Mouse (Mus musculus) lung, adult 2 months (tissue): ENCODE measurements around the gene Pfpl. TPM values are rescaled to one million over a fixed set of nuclear protein-coding genes. Genes with fewer than 3 reads are reported as not detected.

Experiments
- DNase-seq: peaks from one replicate; pipeline ENCODE4 v3.0.0; 2022
- H3K4me1 ChIP-seq: fragments of 200-500 bp; 2 replicates; pipeline ENCODE4 v1.6.1; 2011; ENCODE audit warnings: low read length; ENCODE audit not compliant: control insufficient read depth, insufficient read depth
- H3K4me3 ChIP-seq: fragments of 200-500 bp; replicated peaks from 2 replicates; pipeline ENCODE3; 2011; ENCODE audit warnings: low read depth, mild to moderate bottlenecking, control low read depth, low read length; ENCODE audit errors: extremely low read depth
- CTCF ChIP-seq: fragments of 200-500 bp; IDR thresholded peaks from 2 replicates; pipeline ENCODE4 v1.5.1; 2011; ENCODE audit warnings: mild to moderate bottlenecking, low read length, control low read depth; ENCODE audit not compliant: insufficient read depth
- POLR2A ChIP-seq: fragments of 200-500 bp; IDR thresholded peaks from 2 replicates; pipeline ENCODE4 v1.6.1; 2011; ENCODE audit warnings: low read depth, mild to moderate bottlenecking, control low read depth, low read length, borderline replicate concordance; ENCODE audit errors: extremely low read depth
- WGBS: fragments of 180-500 bp; shearing (Covaris S2); methylation state at CpG from one replicate; pipeline ENCODE4 v1.1.7; 2018; 5-methylcytosine and 5-hydroxymethylcytosine counted together
- polyA plus RNA-seq: library from polyadenylated mRNA; depleted of rRNA; stranded (reverse); fragments of >200 nt; gene quantifications from 2 replicates; pipeline ENCODE4 v1.2.3, GENCODE M21; 2012

Pfpl gene
- polyA plus RNA-seq, 1 experiment: not detected

DNA sequence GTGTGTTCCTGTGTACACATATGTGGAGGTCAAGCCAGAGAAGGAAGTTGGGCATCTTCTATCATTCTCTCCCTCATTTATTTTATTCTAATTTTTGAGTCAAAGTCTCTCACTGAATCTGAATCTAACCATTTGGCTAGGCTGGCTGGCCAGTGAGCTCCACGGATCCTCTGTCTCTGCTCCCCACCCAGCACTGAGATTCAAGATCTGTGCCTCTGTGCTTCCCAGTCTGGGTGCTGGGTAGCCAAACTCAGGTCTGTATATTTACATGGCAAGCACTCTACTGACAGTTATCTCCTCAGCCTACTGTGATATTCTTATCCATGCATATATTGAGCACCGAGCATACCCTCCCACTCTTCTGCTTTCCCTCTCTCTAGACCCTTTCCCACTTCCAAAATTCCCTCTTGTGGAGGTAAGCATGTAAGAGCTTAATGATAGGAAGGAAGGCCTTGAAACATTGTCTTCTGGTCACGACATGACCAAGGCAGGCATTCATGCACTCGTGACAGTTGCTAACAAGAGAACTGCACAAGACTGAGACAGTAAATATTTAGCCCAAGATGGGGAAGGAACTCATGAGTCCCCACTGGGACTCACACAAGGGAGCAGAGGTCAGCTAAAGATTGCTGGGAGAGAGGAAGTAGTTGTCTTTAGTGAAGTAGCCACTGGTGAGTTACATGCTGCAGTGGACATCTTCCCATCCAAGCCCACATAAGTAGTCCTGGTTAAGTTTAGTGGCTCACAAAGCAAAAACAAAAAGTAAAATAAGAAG lies 8.2 kb downstream of the Pfpl start:
- DNase-seq: no peak
- WGBS: 55% methylated on average over 4 of the region's 4 CpGs

GRCm38 (mm10) chr19:12439581-12439980 lies 11.9 kb downstream of the Pfpl start:
- Histone ChIP-seq H3K4me3 (no peak overlapping the region), H3K4me1 (no peaks in the 10 kb centered on the region)
- WGBS: 47% methylated on average over 1 of the region's 1 CpGs
- no peak for TF ChIP-seq POLR2A
- no peak for TF ChIP-seq CTCF
- DNase-seq: no peak

More for the DNA sequence above, 8.2 kb downstream of the Pfpl start:
- no peaks in the 10 kb centered on the region for H3K4me1 ChIP-seq
- no peak overlapping the region for H3K4me3 ChIP-seq
- no peak for TF ChIP-seq CTCF
- no peak for TF ChIP-seq POLR2A

DNA sequence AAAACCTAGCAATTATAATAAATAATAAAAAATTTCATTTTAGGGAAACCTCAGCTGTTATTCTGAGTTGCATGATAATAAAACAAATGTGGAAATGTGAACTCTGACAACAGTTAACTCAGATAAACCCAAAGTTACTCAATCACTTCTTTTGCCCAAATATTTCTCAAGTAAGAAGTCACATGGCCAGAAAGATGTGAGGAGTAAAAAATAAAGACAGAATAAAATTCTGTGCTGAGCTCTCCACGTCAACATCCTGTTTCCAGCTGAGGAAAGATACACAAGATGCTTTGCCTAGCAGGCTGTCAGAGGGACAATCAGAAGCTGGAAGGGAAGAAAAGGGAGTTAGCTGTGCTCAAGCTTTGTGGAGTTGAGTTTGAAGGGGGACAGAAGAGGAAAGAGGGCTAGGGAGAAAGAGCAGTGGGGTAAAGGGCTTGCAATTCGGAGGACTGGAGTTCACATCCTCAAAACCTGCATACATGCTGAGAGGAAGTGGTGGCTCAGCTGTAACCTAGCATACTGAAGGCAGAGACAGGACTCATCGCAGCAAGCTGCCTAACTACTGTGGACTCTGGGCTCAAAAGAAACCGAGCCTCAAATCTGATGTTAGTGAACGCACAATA lies 12.5 kb downstream of the Pfpl start:
- DNase-seq: peak; percentile 14
- TF ChIP-seq CTCF (no peak), POLR2A (no peak)
- WGBS: 58% methylated on average over 5 of the region's 5 CpGs

DNA sequence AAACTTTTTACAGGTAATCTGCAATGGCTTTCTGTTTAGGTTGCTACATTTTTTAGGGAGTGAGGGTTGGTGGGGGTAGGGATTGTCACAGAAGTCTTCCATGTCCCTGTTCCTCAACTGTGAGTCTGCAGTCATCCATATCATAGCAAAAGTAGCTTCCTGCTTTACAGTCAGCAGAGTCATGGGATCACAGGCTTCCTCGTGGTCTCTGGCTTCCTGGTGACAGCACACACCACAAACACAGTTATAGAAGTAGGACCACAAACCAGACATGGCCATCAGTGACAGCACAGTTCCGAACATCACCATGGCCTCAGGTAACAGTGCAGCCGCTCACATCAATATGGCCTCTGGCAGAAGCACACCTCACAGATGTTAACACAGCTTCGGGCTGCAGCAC lies 14.9 kb downstream of the Pfpl start:
- TF ChIP-seq CTCF (no peak), POLR2A (no peak)
- Histone ChIP-seq H3K4me3 (no peak overlapping the region), H3K4me1 (no peaks in the 10 kb centered on the region)
- whole genome bisulfite sequencing: 68% methylated on average over 4 of the region's 4 CpGs
- DNase-seq: no peak

More for the DNA sequence above, 12.5 kb downstream of the Pfpl start:
- Histone ChIP-seq H3K4me3 (no peak overlapping the region), H3K4me1 (no peaks in the 10 kb centered on the region)

GRCm38 (mm10) chr19:12445014-12445413 lies 17.3 kb downstream of the Pfpl start:
- no peak for DNase-seq
- Histone ChIP-seq H3K4me3 (no peak overlapping the region), H3K4me1 (no peaks in the 10 kb centered on the region)
- TF ChIP-seq CTCF (no peak), POLR2A (no peak)
- 41% methylated on average over 3 of the region's 3 CpGs for WGBS

DNA sequence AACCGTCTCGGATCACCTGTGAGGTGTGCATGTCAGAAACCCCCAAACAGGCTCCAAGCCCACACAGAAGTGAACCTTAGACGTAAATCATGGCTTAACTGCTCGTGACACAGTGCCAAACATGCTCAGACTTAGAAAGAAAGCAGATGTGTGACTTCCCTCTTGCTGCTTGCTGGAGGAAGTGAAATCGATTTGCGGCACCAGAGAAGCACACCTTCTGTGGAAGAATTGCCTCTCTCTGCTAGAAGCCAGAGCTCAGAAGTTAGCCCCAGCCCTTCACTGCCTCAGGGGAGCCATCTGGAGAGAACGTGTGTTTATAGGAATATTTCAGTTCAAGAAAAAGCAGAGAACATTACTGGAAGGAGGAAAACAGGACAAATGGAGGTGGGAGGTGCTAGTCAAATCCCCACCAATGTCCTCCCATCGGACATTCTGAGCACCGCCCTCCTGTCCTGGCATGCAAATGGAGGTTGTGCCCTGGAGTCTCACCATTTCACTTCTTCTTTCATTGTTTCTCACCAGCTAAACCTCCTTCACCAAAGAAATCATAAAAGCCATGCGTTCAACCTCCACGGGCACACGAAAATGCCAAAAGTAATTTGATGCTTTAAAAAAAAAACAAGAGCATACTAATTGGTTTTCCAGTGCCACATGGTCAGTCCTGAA lies 29.8 kb downstream of the Pfpl start:
- Histone ChIP-seq H3K4me1 (no peaks in the 10 kb centered on the region; the same call in 1 of the 2 replicates), H3K4me3 (no peak overlapping the region)
- WGBS: 63% methylated on average over 12 of the region's 12 CpGs
- DNase-seq: no peak
- no peak for TF ChIP-seq POLR2A
- TF ChIP-seq CTCF: no peak

DNA sequence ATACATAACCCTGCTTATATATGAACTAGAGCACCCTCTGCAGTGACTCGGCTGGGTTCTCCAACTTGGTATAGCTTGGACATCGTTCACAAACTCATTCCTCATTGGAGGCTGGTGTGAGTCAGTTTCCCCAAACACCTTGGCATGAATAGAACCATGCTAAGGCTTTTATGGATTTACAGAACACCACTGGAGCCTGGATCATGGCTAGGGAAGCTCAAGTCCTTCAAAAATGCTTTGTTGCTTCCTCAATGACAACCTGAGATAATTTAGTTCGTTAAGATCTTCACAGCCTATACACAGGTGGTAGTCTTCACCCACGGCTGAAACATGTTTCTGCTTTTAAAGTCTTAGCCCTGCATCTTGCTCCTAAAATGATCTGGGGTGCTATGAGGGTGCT lies 31.8 kb downstream of the Pfpl start:
- H3K4me3 ChIP-seq: no peak overlapping the region
- peaks cover 3% of the 10 kb centered on the region; the same call in 1 of the 2 replicates for H3K4me1 ChIP-seq
- 65% methylated on average over 4 of the region's 4 CpGs for WGBS
- DNase-seq: no peak
- TF ChIP-seq POLR2A: no peak
- no peak for TF ChIP-seq CTCF

DNA sequence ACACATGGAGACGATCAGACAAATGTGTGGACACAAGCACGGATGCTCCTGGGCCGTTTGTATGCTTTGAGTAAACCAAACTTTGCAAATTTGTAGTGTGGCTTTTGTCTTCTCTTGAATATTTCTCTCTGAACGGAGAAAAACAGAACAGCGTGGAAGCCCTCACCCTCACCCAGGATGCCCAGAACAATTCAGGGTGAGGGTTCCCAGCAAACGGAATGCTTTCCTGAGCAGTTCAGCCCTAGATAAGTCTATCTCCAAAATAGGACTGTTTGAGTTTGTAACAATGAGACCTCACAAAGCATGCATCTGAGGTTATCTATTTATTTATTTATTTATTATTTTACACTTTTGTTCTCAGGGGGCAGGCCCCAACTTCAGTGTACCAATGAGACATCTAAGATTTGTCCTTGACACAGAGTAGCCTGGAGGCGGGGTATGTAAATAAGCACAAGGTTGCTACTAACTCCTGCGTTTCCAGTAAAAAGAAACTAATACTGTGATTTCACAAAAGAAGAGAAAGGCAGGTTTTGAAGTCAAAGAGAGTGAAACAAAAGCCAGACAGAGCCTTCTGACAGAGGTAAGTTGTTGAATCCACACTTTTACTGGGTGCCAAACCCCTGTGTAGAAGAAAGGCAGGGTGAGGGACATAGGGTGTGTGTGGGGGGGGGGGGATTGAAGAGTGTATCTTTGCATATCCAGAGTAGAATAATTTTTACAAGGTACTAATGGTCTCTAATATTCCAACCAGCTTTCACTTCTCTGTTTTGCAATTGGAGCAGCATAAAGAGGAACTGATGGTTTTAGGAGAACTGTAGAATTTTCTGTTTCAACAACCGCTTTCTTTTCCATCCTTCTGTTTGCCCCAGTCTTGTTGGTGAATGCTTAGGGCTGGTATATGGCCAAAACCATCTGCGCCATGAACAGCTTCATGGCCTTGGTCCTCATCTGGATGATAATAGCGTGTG lies 32.9 kb downstream of the Pfpl start, which contains the start of gene Mpeg1:
Mpeg1 (plus strand) TSS at position 498 of the 968 bp plus-strand sequence.
- Histone ChIP-seq H3K4me1 (peaks cover 3% of the 10 kb centered on the region; the same call in 1 of the 2 replicates), H3K4me3 (peak within 1 kb of the TSS; percentile 32)
- DNase-seq: no peak
- TF ChIP-seq CTCF (no peak), POLR2A (no peak)
- WGBS: 67% methylated on average over 11 of the region's 11 CpGs
